Mouse (Mus musculus) lung, postnatal 0 days (tissue): ENCODE measurements around the gene Heatr6. TPM values are rescaled to one million over a fixed set of nuclear protein-coding genes. Genes with fewer than 3 reads are reported as not detected.
A peak's percentile ranks its signal among the peaks of the same experiment; 100 is the strongest.

Source experiments
- ATAC-seq: fragments of 200-750 bp; cut with Nextera tagmentation; 2 replicates; pipeline ENCODE4 v1.8.0; 2017; ENCODE audit warnings: moderate library complexity
- DNase-seq: peaks from one replicate; pipeline ENCODE4 v3.0.0-alpha.2; 2016; ENCODE audit warnings: low spot score
- H3K27ac ChIP-seq: fragments of 300-500 bp; sonication (generic); 2 replicates; pipeline ENCODE4 v1.5.1; 2014; ENCODE audit warnings: antibody characterized with exemption, mild to moderate bottlenecking, low read length, mixed read lengths
- H3K27me3 ChIP-seq: fragments of 300-500 bp; sonication (generic); replicated peaks from 2 replicates; pipeline ENCODE4 v1.6.1; 2014; ENCODE audit warnings: low read length, mixed read lengths; ENCODE audit not compliant: insufficient read depth
- H3K36me3 ChIP-seq: fragments of 300-500 bp; sonication (generic); 2 replicates; pipeline ENCODE4 v1.6.1; 2014; ENCODE audit warnings: low read length, mixed read lengths; ENCODE audit not compliant: insufficient read depth
- H3K4me1 ChIP-seq: fragments of 300-500 bp; sonication (generic); 2 replicates; pipeline ENCODE4 v1.6.1; 2014; ENCODE audit warnings: antibody characterized with exemption, low read depth, low read length, mixed read lengths; ENCODE audit not compliant: insufficient read depth
- H3K4me2 ChIP-seq: fragments of 300-500 bp; sonication (generic); replicated peaks from 2 replicates; pipeline ENCODE4 v1.6.1; 2014; ENCODE audit warnings: low read depth, mild to moderate bottlenecking, low read length, moderate library complexity, mixed read lengths
- H3K4me3 ChIP-seq: fragments of 300-500 bp; sonication (generic); 2 replicates; pipeline ENCODE4 v1.5.1; 2014; ENCODE audit warnings: low read depth, low read length
- H3K9ac ChIP-seq: fragments of 300-500 bp; sonication (generic); replicated peaks from 2 replicates; pipeline ENCODE4 v1.6.1; 2014; ENCODE audit warnings: low read depth, mild to moderate bottlenecking
- H3K9me3 ChIP-seq: fragments of 300-500 bp; sonication (generic); 2 replicates; pipeline ENCODE4 v1.6.1; 2016; ENCODE audit warnings: low read length, mixed read lengths
- CTCF ChIP-seq: IDR thresholded peaks from 2 replicates; pipeline ENCODE4 v1.5.1; 2016; ENCODE audit warnings: antibody characterized with exemption, mild to moderate bottlenecking
- EP300 ChIP-seq: IDR thresholded peaks from 2 replicates; pipeline ENCODE4 v1.6.1; 2016; ENCODE audit warnings: antibody characterized with exemption, mild to moderate bottlenecking, control low read depth
- whole genome bisulfite sequencing: fragments of 180-500 bp; shearing (Covaris S2); extraction: QIAGEN DNeasy Blood & Tissue Kit; methylation state at CpG from one replicate; pipeline ENCODE4 v1.1.7; 2014; 5-methylcytosine and 5-hydroxymethylcytosine counted together
- polyA plus RNA-seq: library from polyadenylated mRNA; unstranded; fragments of >200 nt; fragmentation: Nextera tagmentation; extraction: Ambion mirVana; gene quantifications from 2 replicates; pipeline ENCODE4 v1.2.1, GENCODE M21; 2015

Heatr6 gene
- polyA plus RNA-seq, 1 experiment from 2014 or later: 11.8 TPM

DNA sequence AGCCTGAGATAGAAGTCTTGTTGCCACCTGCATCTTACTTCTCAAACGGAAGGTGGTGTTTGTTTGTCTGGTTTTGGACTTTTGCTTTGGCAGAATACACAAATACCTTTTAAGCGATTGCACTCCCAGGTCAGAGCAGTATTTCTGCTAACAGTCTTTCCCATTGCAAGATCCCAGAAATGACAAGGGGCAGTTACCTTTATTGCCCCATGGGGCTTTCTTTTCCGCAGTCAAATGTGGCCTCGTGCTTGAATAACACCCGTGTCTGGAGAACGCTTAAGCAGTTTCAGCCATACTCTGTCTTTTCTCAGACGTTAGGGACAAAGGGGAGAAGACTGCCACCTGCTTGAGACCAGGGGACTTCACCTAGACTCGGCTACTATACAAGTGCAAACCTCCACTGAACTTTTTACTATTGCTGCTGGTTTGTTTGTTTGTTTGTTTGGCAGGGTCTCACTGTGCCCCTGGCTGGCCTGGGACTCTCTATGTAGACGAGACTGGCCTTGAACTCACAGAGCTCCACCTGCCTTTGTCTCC, 65.2 kb downstream of the Heatr6 start:
- TF ChIP-seq EP300 (no peak), CTCF (no peak)
- DNase-seq (no peak), ATAC-seq (no peak)
- H3K9me3 ChIP-seq: no peaks in the 10 kb centered on the region
- no peak overlapping the region for H3K4me3 ChIP-seq
- no peak overlapping the region for H3K4me2 ChIP-seq
- no peaks in the 10 kb centered on the region for H3K4me1 ChIP-seq
- no peaks in the 10 kb centered on the region for H3K27me3 ChIP-seq
- no peaks in the 10 kb centered on the region for H3K36me3 ChIP-seq
- no peak overlapping the region for H3K27ac ChIP-seq
- 44% methylated on average over 9 of the region's 9 CpGs for WGBS
- H3K9ac ChIP-seq: no peak overlapping the region

DNA sequence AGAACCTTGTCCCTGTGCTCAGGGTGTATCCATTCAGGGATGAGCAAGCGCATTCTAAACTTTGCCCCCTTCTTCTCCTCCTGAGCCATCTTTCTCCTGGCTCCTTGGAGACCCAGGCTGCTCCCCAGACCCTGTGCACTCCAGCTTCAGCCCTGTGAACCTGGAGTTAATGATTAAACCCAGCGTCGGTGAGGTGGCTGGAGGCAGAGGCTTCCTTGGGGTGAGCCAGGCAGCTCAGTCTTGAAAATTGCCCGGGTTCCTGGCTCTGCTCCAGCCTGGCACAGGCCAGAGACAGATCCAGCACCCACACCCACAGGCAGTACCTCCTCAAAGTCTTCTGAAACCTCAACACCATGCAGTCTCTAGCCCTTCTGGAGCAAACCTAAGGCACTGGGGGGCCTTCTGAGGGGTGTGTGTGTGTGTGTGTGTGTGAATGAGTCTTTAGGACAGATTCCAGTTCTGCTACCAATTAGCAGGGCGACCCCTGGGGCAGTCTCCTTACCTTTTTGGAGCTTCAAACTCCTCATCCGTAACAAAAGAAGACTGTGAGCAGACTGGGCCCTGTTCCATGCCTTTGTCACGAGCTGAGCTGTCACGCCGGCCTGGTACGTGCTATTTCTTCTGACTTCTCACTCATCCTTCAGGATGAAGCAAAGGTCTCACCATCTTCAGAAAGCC, 66.4 kb downstream of the Heatr6 start:
- no peak for ATAC-seq
- peak; percentile 17 for DNase-seq

GRCm38 (mm10) chr11:83826142-83826541, 72.6 kb downstream of the Heatr6 start:
- Histone ChIP-seq H3K4me2 (no peak overlapping the region), H3K9me3 (no peaks in the 10 kb centered on the region), H3K4me1 (no peaks in the 10 kb centered on the region), H3K4me3 (no peak overlapping the region), H3K9ac (no peak overlapping the region), H3K27me3 (no peaks in the 10 kb centered on the region), H3K36me3 (no peaks in the 10 kb centered on the region), H3K27ac (no peak overlapping the region)
- TF ChIP-seq CTCF (no peak), EP300 (no peak)
- ATAC-seq (no peak), DNase-seq (no peak)
- WGBS: 84% methylated on average over 3 of the region's 3 CpGs

More for the DNA sequence above, 66.4 kb downstream of the Heatr6 start:
- no peak overlapping the region for H3K4me2 ChIP-seq
- TF ChIP-seq EP300: no peak
- no peak for TF ChIP-seq CTCF
- H3K4me1 ChIP-seq: no peaks in the 10 kb centered on the region
- H3K27ac ChIP-seq: no peak overlapping the region
- no peak overlapping the region for H3K4me3 ChIP-seq
- 38% methylated on average over 10 of the region's 10 CpGs for WGBS
- no peaks in the 10 kb centered on the region for H3K36me3 ChIP-seq
- H3K9ac ChIP-seq: no peak overlapping the region
- H3K9me3 ChIP-seq: no peaks in the 10 kb centered on the region
- H3K27me3 ChIP-seq: no peaks in the 10 kb centered on the region

DNA sequence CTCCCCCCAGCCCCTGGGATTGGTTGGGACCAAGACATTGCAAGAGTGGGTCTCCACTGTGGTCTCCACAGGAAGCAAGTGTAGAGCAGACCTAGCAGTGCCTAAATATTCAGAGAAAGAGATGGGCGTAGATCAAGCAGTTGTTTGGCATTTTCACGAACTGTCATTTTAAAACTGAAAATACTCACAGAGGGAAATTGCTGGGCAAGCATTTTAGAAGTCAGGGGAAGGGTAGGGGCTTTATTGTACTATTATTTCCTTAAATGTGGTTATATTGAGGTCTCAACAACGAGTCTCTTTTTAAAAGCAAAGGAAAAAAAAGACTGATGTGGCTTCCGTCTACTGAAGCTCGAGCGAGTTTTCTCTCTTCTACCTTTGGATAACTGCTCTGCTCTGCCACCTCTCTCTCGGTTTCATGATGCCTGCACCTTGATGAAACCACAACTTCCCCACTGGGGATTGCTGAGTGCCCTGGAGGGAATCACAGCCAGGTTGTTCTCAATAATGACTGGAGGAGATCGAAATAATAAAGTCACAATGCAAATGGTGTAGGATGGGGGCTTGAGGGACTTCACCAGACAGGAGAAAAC, 75.2 kb downstream of the Heatr6 start:
- H3K9ac ChIP-seq: no peak overlapping the region
- TF ChIP-seq CTCF (no peak), EP300 (no peak)
- no peak for DNase-seq
- H3K27me3 ChIP-seq: no peaks in the 10 kb centered on the region
- 79% methylated on average over 8 of the region's 8 CpGs for WGBS
- no peaks in the 10 kb centered on the region for H3K9me3 ChIP-seq
- H3K4me2 ChIP-seq: no peak overlapping the region
- no peak overlapping the region for H3K4me3 ChIP-seq
- no peak overlapping the region for H3K27ac ChIP-seq
- no peak for ATAC-seq
- H3K4me1 ChIP-seq: no peaks in the 10 kb centered on the region
- H3K36me3 ChIP-seq: no peaks in the 10 kb centered on the region

DNA sequence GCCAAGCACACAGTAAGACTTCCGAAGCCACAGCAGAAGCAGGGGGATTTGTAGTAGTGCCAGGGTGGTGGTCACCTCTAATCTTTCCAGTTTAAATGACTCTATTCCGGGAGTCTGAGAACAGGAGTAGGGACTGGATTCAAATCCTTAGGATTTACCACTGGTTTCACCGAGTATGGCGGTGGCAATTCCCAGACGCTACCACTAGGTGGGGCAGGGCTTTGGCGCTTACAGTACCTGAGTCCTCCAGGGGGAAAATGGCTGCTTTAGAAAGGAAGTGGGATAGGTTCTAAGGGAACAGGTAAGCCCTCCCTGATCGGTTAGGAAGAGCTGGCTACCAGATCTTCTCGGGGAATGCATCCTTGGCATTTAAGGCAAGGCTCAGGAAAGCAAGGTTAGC, 78.9 kb downstream of the Heatr6 start:
- Histone ChIP-seq H3K4me1 (no peaks in the 10 kb centered on the region), H3K9ac (no peak overlapping the region), H3K4me3 (no peak overlapping the region), H3K27ac (no peak overlapping the region), H3K4me2 (no peak overlapping the region), H3K9me3 (no peaks in the 10 kb centered on the region), H3K27me3 (no peaks in the 10 kb centered on the region), H3K36me3 (no peaks in the 10 kb centered on the region)
- TF ChIP-seq CTCF: peak; percentile 77
- TF ChIP-seq EP300: no peak
- WGBS: 54% methylated on average over 8 of the region's 8 CpGs
- peak; percentile 41 for DNase-seq
- ATAC-seq: no peak

Other genes with a start within 250 kb of the Heatr6 start
- not detected in 2 replicates for gene Heatr9, start 231.5 kb upstream of the Heatr6 start, polyA plus RNA-seq
- gene Ccl5, start 223.2 kb upstream of the Heatr6 start, polyA plus RNA-seq: 3.3 and 5.9 TPM in 2 replicates
- 29.8 and 36.6 TPM in 2 replicates for gene Ccl9, start 175.1 kb upstream of the Heatr6 start, polyA plus RNA-seq
- 413 and 421 TPM in 2 replicates for gene Ccl6, start 160.6 kb upstream of the Heatr6 start, polyA plus RNA-seq
- not detected in 2 replicates for gene Rpl9-ps1, start 108.1 kb upstream of the Heatr6 start, polyA plus RNA-seq
- gene Ccl3, start 104.3 kb upstream of the Heatr6 start, polyA plus RNA-seq: 3.6 and 11.2 TPM in 2 replicates
- gene Ccl4, start 91.1 kb upstream of the Heatr6 start, polyA plus RNA-seq: 1.7 and 15.8 TPM in 2 replicates
- 27.1 and 33.5 TPM in 2 replicates for gene Wfdc17, start 49.7 kb upstream of the Heatr6 start, polyA plus RNA-seq
- 11.4 TPM in 1 of 2 replicates, not detected in the other for gene Wfdc18, start 44.7 kb upstream of the Heatr6 start, polyA plus RNA-seq
- gene Wfdc21, start 6.8 kb upstream of the Heatr6 start, polyA plus RNA-seq: 13.8 and 16.6 TPM in 2 replicates
- gene Hnf1b, start 96.4 kb downstream of the Heatr6 start, polyA plus RNA-seq: 9.0 and 11.4 TPM in 2 replicates
- gene Ddx52, start 188.4 kb downstream of the Heatr6 start, polyA plus RNA-seq: 23.0 and 23.3 TPM in 2 replicates
- 7.4 and 8.8 TPM in 2 replicates for gene Synrg, start 210.7 kb downstream of the Heatr6 start, polyA plus RNA-seq